Mouse (Mus musculus) olfactory bulb, adult 2 months (tissue): ENCODE data around the gene Cybc1. TPM values are rescaled to one million over a fixed set of nuclear protein-coding genes. Genes with fewer than 3 reads are reported as not detected.

Source experiments
- H3K27ac ChIP-seq: fragments of 200-500 bp; 2 replicates; pipeline ENCODE4 v1.5.1; 2012; ENCODE audit warnings: low read depth, low read length; ENCODE audit not compliant: insufficient read depth
- H3K4me1 ChIP-seq: fragments of 200-500 bp; 2 replicates; pipeline ENCODE4 v1.6.1; 2012; ENCODE audit warnings: low read length; ENCODE audit not compliant: control insufficient read depth, insufficient read depth
- H3K4me3 ChIP-seq: fragments of 200-500 bp; 2 replicates; pipeline ENCODE4 v1.5.1; 2012; ENCODE audit warnings: mild to moderate bottlenecking, low read depth, low read length, moderate library complexity; ENCODE audit not compliant: insufficient read depth
- CTCF ChIP-seq: fragments of 200-500 bp; IDR thresholded peaks from 2 replicates; pipeline ENCODE4 v1.5.1; 2012; ENCODE audit warnings: low read depth, mild to moderate bottlenecking, low read length, moderate library complexity; ENCODE audit not compliant: insufficient read depth
- POLR2A ChIP-seq: fragments of 200-500 bp; IDR thresholded peaks from 2 replicates; pipeline ENCODE4 v1.6.1; 2012; ENCODE audit warnings: mild to moderate bottlenecking, low read depth, low read length, moderate library complexity; ENCODE audit not compliant: insufficient read depth
- WGBS: fragments of 180-500 bp; shearing (Covaris S2); methylation state at CpG from one replicate; pipeline ENCODE4 v1.1.7; 2018; 5-methylcytosine and 5-hydroxymethylcytosine counted together
- polyA plus RNA-seq: library from polyadenylated mRNA; stranded (reverse); fragments of >200 nt; gene quantifications from 2 replicates; pipeline ENCODE4 v1.2.4, GENCODE M21; 2012; ENCODE audit warnings: low replicate concordance; ENCODE audit not compliant: missing spikeins, insufficient read depth, insufficient read length

Cybc1 gene
- polyA plus RNA-seq, 1 experiment = not detected

DNA sequence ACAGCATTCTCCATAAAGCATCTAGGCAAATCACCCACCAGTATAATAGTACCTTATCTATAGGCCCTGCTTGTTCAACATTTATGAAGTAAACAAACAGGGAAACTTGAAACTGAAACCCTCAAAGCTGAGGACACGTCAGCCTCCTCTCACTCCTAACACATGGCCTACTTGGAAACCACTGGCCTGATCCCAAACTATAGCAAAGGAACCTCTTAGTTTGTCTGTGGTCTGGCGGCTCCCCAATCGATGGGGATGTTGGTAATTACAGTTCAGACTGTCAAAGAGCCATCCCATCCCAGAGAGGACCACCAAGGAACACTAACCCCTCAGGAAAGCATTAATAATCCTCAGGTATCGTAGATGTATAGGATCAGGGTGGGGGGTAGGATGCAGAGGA lies 29.3 kb downstream of the Cybc1 start:
- H3K4me3 ChIP-seq = no peak overlapping the region
- TF ChIP-seq CTCF = no peak
- no peak for TF ChIP-seq POLR2A
- no peak overlapping the region for H3K27ac ChIP-seq
- 81% methylated on average over 4 of the region's 4 CpGs for WGBS
- H3K4me1 ChIP-seq = peaks cover 6% of the 10 kb centered on the region

DNA sequence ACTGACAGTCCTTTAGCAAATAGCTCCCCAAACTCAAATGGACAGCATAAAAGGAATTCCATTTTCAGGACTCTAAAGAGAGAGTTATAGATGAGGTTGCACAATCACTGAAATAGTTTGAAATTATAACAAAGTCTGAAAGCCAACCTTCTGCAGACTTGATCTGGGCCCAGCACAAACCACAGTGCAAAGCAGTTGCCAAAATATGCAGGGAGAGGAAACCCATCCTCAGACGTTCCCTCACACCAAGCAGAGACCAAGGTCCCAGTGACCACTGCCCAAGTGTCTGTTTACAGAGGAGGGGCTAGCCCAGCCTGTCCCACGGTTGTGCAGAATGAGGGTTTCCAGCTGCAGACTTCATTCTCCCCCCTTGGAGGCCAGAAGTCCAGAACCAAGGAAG lies 30.5 kb downstream of the Cybc1 start:
- H3K4me1 ChIP-seq = 0 out of 2 replicates have a peak, but pooled peaks cover 2% of the 10 kb centered on the region
- 84% methylated on average over 2 of the region's 2 CpGs for WGBS
- H3K27ac ChIP-seq = no peak overlapping the region
- TF ChIP-seq POLR2A (no peak), CTCF (no peak)
- H3K4me3 ChIP-seq = no peak overlapping the region

DNA sequence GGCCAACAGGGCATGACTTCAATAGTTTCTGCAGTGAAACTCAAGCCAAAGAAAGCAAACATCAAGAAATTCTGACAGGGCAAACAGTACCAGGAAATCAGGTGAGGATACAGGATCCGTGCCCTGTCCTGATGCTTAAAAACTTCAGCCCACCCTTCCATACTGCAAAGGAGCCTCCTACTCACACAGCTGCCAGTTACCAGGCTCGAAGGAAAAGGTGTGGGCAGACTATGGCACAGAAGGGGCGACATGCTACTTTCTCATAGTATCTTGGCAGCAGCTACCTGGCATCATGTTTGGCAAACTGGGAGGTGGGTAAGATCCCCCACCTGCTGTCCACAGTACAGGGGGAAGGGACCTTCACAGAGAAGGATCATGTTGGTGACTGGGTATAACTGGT lies 35.7 kb downstream of the Cybc1 start:
- H3K4me3 ChIP-seq = no peak overlapping the region
- H3K27ac ChIP-seq = no peak overlapping the region
- WGBS = 73% methylated on average over 3 of the region's 3 CpGs
- TF ChIP-seq CTCF = no peak
- no peaks in the 10 kb centered on the region for H3K4me1 ChIP-seq

DNA sequence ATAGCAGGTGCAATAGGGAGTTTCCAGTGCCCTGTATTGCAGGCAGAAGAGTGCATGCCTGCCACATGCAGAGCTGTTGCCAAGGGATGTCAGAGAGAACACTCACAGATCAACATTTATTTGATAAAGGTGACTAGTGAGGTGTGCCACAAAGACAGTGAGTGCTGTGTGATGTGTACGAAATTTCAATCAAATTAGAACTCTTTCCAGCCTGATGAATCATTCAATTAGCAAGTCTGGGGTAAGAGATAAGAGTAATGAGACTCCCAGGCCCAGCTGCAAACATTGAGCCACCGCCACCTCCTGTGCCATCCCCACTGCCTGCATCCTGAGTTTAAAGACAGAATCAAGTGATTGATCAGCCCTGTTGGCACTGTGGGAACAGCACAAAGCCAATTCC lies 36.4 kb downstream of the Cybc1 start:
- Histone ChIP-seq H3K27ac (no peak overlapping the region), H3K4me1 (no peaks in the 10 kb centered on the region), H3K4me3 (no peak overlapping the region)
- TF ChIP-seq CTCF (no peak), POLR2A (no peak)
- WGBS = 80% methylated on average over 2 of the region's 2 CpGs

DNA sequence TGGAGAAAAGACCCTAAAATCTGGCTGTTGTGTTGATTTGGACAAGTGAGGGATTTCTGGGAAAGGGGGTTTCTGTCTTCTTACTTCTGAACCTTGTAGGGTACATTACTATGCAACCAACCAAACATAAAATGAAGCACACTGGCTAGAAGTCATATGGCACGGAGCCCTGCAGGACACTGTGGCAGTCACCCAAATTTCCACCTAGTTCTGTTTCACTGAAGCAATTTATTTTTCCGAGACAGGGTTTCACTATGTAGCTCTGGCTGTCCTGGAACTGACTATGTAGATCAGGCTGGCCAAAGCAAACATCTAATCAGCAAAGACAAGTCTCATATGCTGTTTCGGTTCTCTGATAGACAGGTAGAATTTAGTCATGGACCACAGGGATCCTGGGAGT lies 39.4 kb downstream of the Cybc1 start:
- TF ChIP-seq CTCF = no peak
- TF ChIP-seq POLR2A = no peak
- Histone ChIP-seq H3K27ac (no peak overlapping the region), H3K4me3 (no peak overlapping the region), H3K4me1 (no peaks in the 10 kb centered on the region)
- WGBS = 64% methylated on average over 3 of the region's 3 CpGs

- Histone ChIP-seq H3K4me3 (no peak overlapping the region), H3K4me1 (peaks cover 4% of the 10 kb centered on the region; the same call in 1 of the 2 replicates), H3K27ac (no peak overlapping the region)
- WGBS = 67% methylated on average over 12 of the region's 12 CpGs
- TF ChIP-seq CTCF (peak; percentile 33; the same call in 1 of the 2 replicates), POLR2A (no peak)
These were observed 52.5 kb downstream of the Cybc1 start for GRCm38 (mm10) chr11:121176285-121177270.

DNA sequence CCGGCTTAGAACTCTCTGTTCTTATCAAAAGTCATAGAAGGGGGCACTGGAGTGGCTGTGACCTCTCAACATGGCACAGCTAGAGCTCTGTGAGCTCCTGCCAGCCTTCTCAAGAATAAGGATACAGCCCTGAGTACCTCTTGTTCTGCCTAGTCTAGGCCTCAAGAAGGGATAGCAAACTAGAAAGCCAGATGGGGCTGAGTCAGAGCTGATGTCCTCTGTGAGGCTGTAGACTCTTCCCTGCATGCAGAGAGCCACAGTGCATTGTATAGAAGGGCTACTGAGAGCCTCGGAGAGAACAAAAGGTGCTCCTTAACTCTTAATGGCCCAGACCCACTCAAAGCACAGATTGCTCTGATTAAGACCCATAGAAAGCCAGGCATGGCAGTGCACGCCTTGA lies 54.9 kb downstream of the Cybc1 start:
- Histone ChIP-seq H3K27ac (no peak overlapping the region), H3K4me1 (peaks cover 4% of the 10 kb centered on the region; the same call in 1 of the 2 replicates), H3K4me3 (no peak overlapping the region)
- TF ChIP-seq CTCF = no peak
- TF ChIP-seq POLR2A = no peak
- WGBS = 66% methylated on average over 3 of the region's 3 CpGs

DNA sequence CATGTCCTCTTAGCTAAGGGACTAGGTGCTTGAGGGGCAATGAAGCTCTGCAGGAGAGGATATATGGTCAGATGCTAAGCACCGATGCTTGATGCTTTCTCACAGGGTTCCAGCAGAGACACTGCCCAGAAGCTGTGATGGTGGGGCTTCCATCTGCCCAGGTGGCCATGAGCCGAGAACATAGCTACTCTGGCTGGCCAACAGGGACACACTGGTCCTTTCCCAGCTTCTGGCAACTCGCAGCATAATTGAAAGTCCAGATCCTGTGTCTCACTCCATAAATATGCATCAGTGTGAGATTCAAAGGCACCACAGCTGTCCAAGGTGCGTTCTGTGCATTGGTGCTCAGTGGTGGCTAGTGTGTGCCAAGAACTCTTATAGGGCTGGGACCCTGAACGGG lies 55.9 kb downstream of the Cybc1 start:
- no peak overlapping the region for H3K4me3 ChIP-seq
- TF ChIP-seq CTCF (no peak), POLR2A (no peak)
- 81% methylated on average over 5 of the region's 5 CpGs for WGBS
- no peak overlapping the region for H3K27ac ChIP-seq
- peaks cover 4% of the 10 kb centered on the region; the same call in 1 of the 2 replicates for H3K4me1 ChIP-seq

Other genes starting within 250 kb of the Cybc1 start
- gene Csnk1d, start 238.0 kb downstream of the Cybc1 start, polyA plus RNA-seq = not detected in 2 replicates
- not detected in 2 replicates for gene Cd7, start 189.9 kb downstream of the Cybc1 start, polyA plus RNA-seq
- not detected in 2 replicates for gene Sectm1b, start 165.8 kb downstream of the Cybc1 start, polyA plus RNA-seq
- not detected in 2 replicates for gene Sectm1a, start 148.1 kb downstream of the Cybc1 start, polyA plus RNA-seq
- not detected in 2 replicates for gene Tex19.2, start 110.6 kb downstream of the Cybc1 start, polyA plus RNA-seq
- not detected in 2 replicates for gene Tex19.1, start 83.2 kb downstream of the Cybc1 start, polyA plus RNA-seq
- gene Uts2r, start 69.1 kb downstream of the Cybc1 start, polyA plus RNA-seq = not detected in 2 replicates
- not detected in 2 replicates for gene Hexdc, start 24.9 kb downstream of the Cybc1 start, polyA plus RNA-seq
- not detected in 2 replicates for gene Ogfod3, start 24.6 kb downstream of the Cybc1 start, polyA plus RNA-seq
- not detected in 2 replicates for gene Narf, start 7.9 kb upstream of the Cybc1 start, polyA plus RNA-seq
- gene Foxk2, start 30.7 kb upstream of the Cybc1 start, polyA plus RNA-seq = not detected in 2 replicates
- not detected in 2 replicates for gene Wdr45b, start 125.1 kb upstream of the Cybc1 start, polyA plus RNA-seq
- not detected in 2 replicates for gene Rab40b, start 158.9 kb upstream of the Cybc1 start, polyA plus RNA-seq
- not detected in 2 replicates for gene Fn3krp, start 192.1 kb upstream of the Cybc1 start, polyA plus RNA-seq
- not detected in 2 replicates for gene Fn3k, start 205.6 kb upstream of the Cybc1 start, polyA plus RNA-seq
- not detected in 2 replicates for gene Tbcd, start 222.6 kb upstream of the Cybc1 start, polyA plus RNA-seq